Comparison of ENCODE assay signal across 27 mouse cellular contexts in genomic region chr14:103702516-103702915, GRCm38 (mm10). TPM values are rescaled to one million over a fixed set of nuclear protein-coding genes. Genes with fewer than 3 reads are reported as not detected.
"Had no signal": no experiment of that assay in that cellular context is flagged by ENCODE, and none has a peak within 500 bp of the region (broad histone marks: within the 10 kb centered on the region; RNA-seq: fewer than 3 reads in every experiment).

No protein-coding gene starts in this region.

- H3K27ac ChIP-seq: gastrocnemius, adult 2 months; heart, adult 2 months; heart, embryonic 10.5 days; hindbrain, embryonic 10.5 days; hindbrain, embryonic 13.5 days; intestine, embryonic 15.5 days; kidney, embryonic 15.5 days; kidney, postnatal 0 days; limb, embryonic 13.5 days; limb, embryonic 15.5 days; liver, embryonic 13.5 days; liver, embryonic 15.5 days had no signal

- H3K4me3 ChIP-seq: gastrocnemius, adult 2 months; heart, adult 2 months; heart, embryonic 10.5 days; heart, embryonic 12.5 days; hindbrain, embryonic 10.5 days; hindbrain, embryonic 13.5 days; intestine, embryonic 15.5 days; kidney, embryonic 15.5 days; limb, embryonic 13.5 days; limb, embryonic 15.5 days; liver, embryonic 13.5 days; liver, embryonic 15.5 days had no signal

- H3K9me3 ChIP-seq: heart, embryonic 10.5 days; heart, embryonic 12.5 days; hindbrain, embryonic 10.5 days; hindbrain, embryonic 13.5 days; intestine, embryonic 15.5 days; kidney, embryonic 15.5 days; limb, embryonic 13.5 days; limb, embryonic 15.5 days; liver, embryonic 13.5 days; liver, embryonic 15.5 days had no signal

- H3K36me3 ChIP-seq: heart, embryonic 10.5 days; heart, embryonic 12.5 days; intestine, embryonic 15.5 days; limb, embryonic 15.5 days; liver, embryonic 13.5 days; liver, embryonic 15.5 days had no signal

- H3K27me3 ChIP-seq: heart, embryonic 12.5 days; hindbrain, embryonic 13.5 days; intestine, embryonic 15.5 days; kidney, embryonic 15.5 days; limb, embryonic 13.5 days; limb, embryonic 15.5 days; liver, embryonic 13.5 days; liver, embryonic 15.5 days had no signal

- H3K4me2 ChIP-seq: heart, embryonic 12.5 days; hindbrain, embryonic 13.5 days; intestine, embryonic 15.5 days; kidney, embryonic 15.5 days; limb, embryonic 13.5 days; limb, embryonic 15.5 days; liver, embryonic 13.5 days; liver, embryonic 15.5 days had no signal

- H3K4me1 ChIP-seq: heart, embryonic 10.5 days; heart, embryonic 12.5 days; hindbrain, embryonic 10.5 days; hindbrain, embryonic 13.5 days; intestine, embryonic 15.5 days; kidney, embryonic 15.5 days; limb, embryonic 13.5 days; limb, embryonic 15.5 days had no signal

- ATAC-seq: hindbrain, embryonic 16.5 days; inflammation-experienced regulatory T-cells, adult 6 months; intestine, embryonic 15.5 days; intestine, postnatal 0 days had no signal

- DNase-seq: gastrocnemius, adult 2 months; gastrocnemius, postnatal 10 days; gastrocnemius, postnatal 25 days; heart, adult 2 months; heart, postnatal 10 days; heart, postnatal 4 days; kidney, adult 18-20 months; kidney, adult 8-10 months; kidney, postnatal 14 days; kidney, postnatal 36 days; layer of hippocampus, adult 9-11 months; layer of hippocampus, postnatal 36 days; left cerebral cortex, postnatal 4 days; liver, embryonic 13.5 days had no signal

- H3K9ac ChIP-seq: heart, embryonic 12.5 days; hindbrain, embryonic 13.5 days; intestine, embryonic 15.5 days; kidney, embryonic 15.5 days; limb, embryonic 13.5 days; limb, embryonic 15.5 days; liver, embryonic 13.5 days; liver, embryonic 15.5 days had no signal

RNA-seq across cellular contexts. Expression of gene Slain1, which starts 52.5 kb away (rescaled TPM):
- total RNA-seq: gastrocnemius, adult 2 months; gastrocnemius, postnatal 25 days had no signal
